Mouse (Mus musculus) erythroblast, embryonic 14.5 days (primary cell): ENCODE measurements around the gene Lmod2.

Source experiments
- GATA1 ChIP-seq: IDR thresholded peaks from 2 replicates; pipeline ENCODE4 v1.6.1; 2012; ENCODE audit warnings: low read length, inconsistent platforms, mixed read lengths
- TAL1 ChIP-seq: IDR thresholded peaks from 3 replicates; pipeline ENCODE4 v1.6.1; 2012; ENCODE audit warnings: low read length, inconsistent platforms, mixed read lengths

DNA sequence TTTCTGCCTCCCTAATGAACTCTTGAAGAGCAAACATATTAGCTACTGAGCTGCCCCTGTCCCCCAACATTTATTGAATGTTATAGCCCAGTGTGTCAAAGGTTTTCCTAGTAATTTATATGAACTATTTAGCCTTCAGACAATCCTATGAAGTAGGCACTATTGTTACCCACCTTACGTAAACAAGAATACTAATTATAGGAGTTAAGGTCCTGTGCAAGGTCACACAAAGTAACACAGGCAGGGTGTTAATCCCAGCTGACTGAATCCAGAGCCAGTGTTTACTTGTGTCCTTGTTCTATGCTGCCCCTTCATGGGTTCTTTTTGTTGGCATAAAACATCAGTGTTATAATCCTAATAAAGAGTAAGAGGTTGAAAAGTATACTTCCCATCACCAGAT is 27.9 kb upstream of the Lmod2 start:
- TF ChIP-seq GATA1 (no peak), TAL1 (no peak)
